Mouse (Mus musculus): ENCODE data around the gene Slc5a10. TPM values are rescaled to one million over a fixed set of nuclear protein-coding genes. Genes with fewer than 3 reads are reported as not detected.
"Not testable (repeated sequence)": the region's sequence is repeated elsewhere in the genome, so short reads cannot be mapped to it uniquely, and the experiment has no call there.

Slc5a10 gene
- polyA plus RNA-seq, 1 experiment: 0.19 TPM

DNA sequence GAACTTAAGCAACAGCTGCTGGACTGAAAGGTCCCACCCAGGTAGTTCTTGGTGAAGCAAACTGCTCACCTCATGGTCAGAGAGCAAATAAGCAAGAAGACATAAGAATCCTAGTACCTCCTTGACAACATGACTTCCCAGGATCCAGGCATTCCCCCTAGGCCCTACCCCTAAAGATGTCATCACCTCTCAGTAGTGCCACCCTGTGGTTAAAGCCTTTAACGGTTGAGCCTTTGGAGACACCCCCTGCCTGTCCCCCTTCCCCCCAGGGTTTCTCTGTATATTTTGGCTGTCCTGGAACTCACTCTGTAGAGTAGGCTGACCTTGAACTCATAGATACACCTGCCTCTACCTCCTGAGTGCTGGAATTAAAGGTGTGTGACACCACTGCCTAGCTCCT, 83.2 kb downstream of the Slc5a10 start:
- H3K4me3 ChIP-seq (ENCODE audit: insufficient read depth, low read length): no peak overlapping the region
- no peaks in the 10 kb centered on the region for H3K4me1 ChIP-seq (ENCODE audit: control insufficient read depth, insufficient read depth, low read length)
- H3K27ac ChIP-seq (ENCODE audit: insufficient read depth, low read length): no peak overlapping the region
- TF ChIP-seq POLR2A (IDR thresholded peaks at IDR 0.05; ENCODE audit: extremely low read depth, insufficient read depth, low read length): no peak

DNA sequence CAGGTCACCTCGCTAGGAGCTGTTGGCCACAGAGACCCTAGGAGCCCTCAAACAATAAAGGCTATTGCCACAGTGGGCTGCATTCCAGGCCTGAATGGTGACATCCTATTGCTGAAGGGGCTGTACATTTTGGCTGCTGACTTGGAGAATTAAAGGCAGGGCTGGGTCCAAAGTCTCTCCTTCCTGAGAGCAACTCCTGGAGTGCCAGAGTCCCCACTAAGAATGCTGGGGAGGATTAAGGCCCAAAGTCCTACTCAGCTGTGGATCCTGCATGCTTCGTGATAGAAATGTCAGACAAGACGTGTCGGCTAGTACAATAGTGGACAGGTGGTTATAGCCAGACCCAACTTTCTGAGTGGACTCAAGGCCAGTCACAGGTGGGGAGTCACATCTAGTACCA, 84.3 kb downstream of the Slc5a10 start:
- H3K27ac ChIP-seq (ENCODE audit: insufficient read depth, low read length); H3K4me1 ChIP-seq (ENCODE audit: control insufficient read depth, insufficient read depth, low read length); H3K4me3 ChIP-seq (ENCODE audit: insufficient read depth, low read length): not testable (repeated sequence)

DNA sequence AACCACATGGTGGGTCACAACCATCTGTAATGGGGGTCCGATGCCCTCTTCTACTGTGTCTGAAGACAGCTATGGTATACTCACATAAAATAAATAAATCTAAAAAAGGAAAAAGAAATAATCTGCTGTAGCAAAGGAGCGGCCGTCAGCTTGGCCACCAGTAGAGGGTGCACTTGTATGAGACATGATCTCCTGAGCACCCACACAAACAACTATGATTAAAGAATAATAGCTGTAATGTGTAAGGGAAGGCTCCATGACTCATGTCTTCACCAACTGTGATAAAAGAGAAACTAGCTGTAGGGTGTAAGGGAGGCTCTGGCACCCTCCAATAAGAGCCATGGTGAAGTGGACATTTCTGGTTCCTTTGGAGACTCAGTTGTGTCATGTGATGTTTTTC, 91.0 kb downstream of the Slc5a10 start:
- H3K4me3 ChIP-seq (ENCODE audit: insufficient read depth, low read length): no peak overlapping the region
- H3K27ac ChIP-seq (ENCODE audit: insufficient read depth, low read length): no peak overlapping the region
- TF ChIP-seq CTCF (IDR thresholded peaks at IDR 0.05; ENCODE audit: extremely low read depth, insufficient read depth, low read length) (no peak), POLR2A (IDR thresholded peaks at IDR 0.05; ENCODE audit: extremely low read depth, insufficient read depth, low read length) (no peak)
- no peaks in the 10 kb centered on the region for H3K4me1 ChIP-seq (ENCODE audit: control insufficient read depth, insufficient read depth, low read length)

DNA sequence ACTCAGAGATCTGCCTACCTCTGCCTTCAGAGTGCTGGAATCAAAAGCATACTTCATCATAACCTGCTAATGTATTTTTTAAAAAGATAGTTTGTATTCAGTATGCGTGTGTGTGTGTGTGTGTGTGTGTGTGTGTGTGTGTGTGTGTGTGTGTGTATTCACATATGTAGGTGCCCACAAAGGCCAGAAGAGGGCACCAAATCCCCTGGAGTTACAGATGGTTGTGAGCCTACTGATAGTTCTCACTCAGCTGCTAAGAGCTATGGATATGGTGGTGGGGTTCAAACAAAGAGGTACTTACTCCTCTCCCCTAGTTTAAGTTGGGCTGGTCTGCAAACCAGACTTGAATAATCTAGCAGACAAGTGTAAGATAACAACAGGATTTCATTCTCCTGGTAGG, 94.1 kb downstream of the Slc5a10 start:
- H3K4me3 ChIP-seq (ENCODE audit: insufficient read depth, low read length): no peak overlapping the region
- TF ChIP-seq CTCF (IDR thresholded peaks at IDR 0.05; ENCODE audit: extremely low read depth, insufficient read depth, low read length): no peak
- TF ChIP-seq POLR2A (IDR thresholded peaks at IDR 0.05; ENCODE audit: extremely low read depth, insufficient read depth, low read length): no peak

DNA sequence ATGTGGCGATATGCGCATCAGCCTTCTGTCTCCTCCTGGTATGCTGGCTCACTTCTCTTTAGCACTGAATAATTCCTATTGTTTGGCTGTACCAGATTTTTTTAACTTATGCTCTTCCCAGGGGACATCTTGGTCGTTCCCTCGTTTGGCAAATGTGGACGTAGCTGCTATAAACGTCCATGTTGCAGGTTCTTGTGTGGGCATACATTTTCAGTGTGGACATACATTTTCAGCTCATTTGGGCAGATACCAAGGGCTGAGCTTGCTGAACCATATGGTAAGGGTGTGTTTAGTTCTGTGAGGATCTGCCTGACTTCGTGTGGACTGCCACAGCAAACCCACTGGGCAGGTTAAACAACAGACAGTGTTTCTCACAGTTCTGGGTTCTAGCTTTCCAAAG, 95.5 kb downstream of the Slc5a10 start:
- no peaks in the 10 kb centered on the region for H3K4me1 ChIP-seq (ENCODE audit: control insufficient read depth, insufficient read depth, low read length)
- TF ChIP-seq CTCF (IDR thresholded peaks at IDR 0.05; ENCODE audit: extremely low read depth, insufficient read depth, low read length): no peak
- no peak for TF ChIP-seq POLR2A (IDR thresholded peaks at IDR 0.05; ENCODE audit: extremely low read depth, insufficient read depth, low read length)

More for the DNA sequence above, 94.1 kb downstream of the Slc5a10 start:
- Histone ChIP-seq H3K27ac (ENCODE audit: insufficient read depth, low read length) (no peak overlapping the region), H3K4me1 (ENCODE audit: control insufficient read depth, insufficient read depth, low read length) (no peaks in the 10 kb centered on the region)

More for the DNA sequence above, 95.5 kb downstream of the Slc5a10 start:
- Histone ChIP-seq H3K4me3 (ENCODE audit: insufficient read depth, low read length) (no peak overlapping the region), H3K27ac (ENCODE audit: insufficient read depth, low read length) (no peak overlapping the region)

Other genes starting within 250 kb of the Slc5a10 start
- 3.2 and 4.6 TPM in 2 replicates for gene Mfap4, start 235.4 kb downstream of the Slc5a10 start, polyA plus RNA-seq (2012; rRNA removed)
- 32.2 and 36.7 TPM in 2 replicates for gene Mapk7, start 226.4 kb downstream of the Slc5a10 start, polyA plus RNA-seq (2012; rRNA removed)
- gene B9d1, start 215.7 kb downstream of the Slc5a10 start, polyA plus RNA-seq (2012; rRNA removed): 50.0 and 50.2 TPM in 2 replicates
- 107 and 108 TPM in 2 replicates for gene Epn2, start 141.1 kb downstream of the Slc5a10 start, polyA plus RNA-seq (2012; rRNA removed)
- 6.2 and 6.9 TPM in 2 replicates for gene Grap, start 67.6 kb downstream of the Slc5a10 start, polyA plus RNA-seq (2012; rRNA removed)
- gene Fam83g, start 36.7 kb downstream of the Slc5a10 start, polyA plus RNA-seq (2012; rRNA removed): 0.04 TPM in 2 replicates
- 36.5 and 38.9 TPM in 2 replicates for gene Prpsap2, start 41.3 kb upstream of the Slc5a10 start, polyA plus RNA-seq (2012; rRNA removed)
- gene Ulk2, start 134.2 kb upstream of the Slc5a10 start, polyA plus RNA-seq (2012; rRNA removed): 65.5 and 66.4 TPM in 2 replicates
- 13.7 and 14.2 TPM in 2 replicates for gene Akap10, start 209.4 kb upstream of the Slc5a10 start, polyA plus RNA-seq (2012; rRNA removed)
- 42.8 and 43.2 TPM in 2 replicates for gene Specc1, start 235.9 kb upstream of the Slc5a10 start, polyA plus RNA-seq (2012; rRNA removed)